Mouse (Mus musculus): ENCODE results near the gene Slc43a2.
"Not testable (repeated sequence)": the region's sequence is repeated elsewhere in the genome, so short reads cannot be mapped to it uniquely, and the experiment has no call there.

The Slc43a2 gene

DNA sequence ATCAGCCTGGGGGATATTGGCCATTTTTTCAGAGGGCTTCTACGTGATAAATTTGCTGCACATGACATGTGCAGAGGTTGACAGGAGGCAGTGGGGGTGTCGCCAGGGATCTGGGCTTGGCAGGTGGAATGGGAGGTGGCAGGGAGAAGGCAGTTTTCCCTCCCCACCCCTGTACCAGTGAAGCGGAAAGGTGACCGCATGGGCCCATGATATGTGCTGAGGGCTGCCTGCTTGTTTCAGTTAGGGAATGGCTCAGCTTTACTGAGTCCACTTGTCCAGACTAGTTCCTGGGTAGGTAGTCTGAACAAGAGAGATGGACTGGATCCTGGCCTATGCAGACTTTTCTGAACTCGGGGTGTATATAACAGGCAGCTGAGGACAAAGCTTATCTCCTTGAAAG is 19.8 kb downstream of the Slc43a2 start:
- no peak for DNase-seq (ENCODE audit: low spot score in 2 of 2)

GRCm38 (mm10) chr11:75551961-75552441 is 20.5 kb downstream of the Slc43a2 start:
- DNase-seq (ENCODE audit: low spot score in 2 of 2) = no peak

- no peak for DNase-seq (ENCODE audit: low spot score in 2 of 2)
Measured at GRCm38 (mm10) chr11:75552906-75553482, 21.5 kb downstream of the Slc43a2 start.

DNA sequence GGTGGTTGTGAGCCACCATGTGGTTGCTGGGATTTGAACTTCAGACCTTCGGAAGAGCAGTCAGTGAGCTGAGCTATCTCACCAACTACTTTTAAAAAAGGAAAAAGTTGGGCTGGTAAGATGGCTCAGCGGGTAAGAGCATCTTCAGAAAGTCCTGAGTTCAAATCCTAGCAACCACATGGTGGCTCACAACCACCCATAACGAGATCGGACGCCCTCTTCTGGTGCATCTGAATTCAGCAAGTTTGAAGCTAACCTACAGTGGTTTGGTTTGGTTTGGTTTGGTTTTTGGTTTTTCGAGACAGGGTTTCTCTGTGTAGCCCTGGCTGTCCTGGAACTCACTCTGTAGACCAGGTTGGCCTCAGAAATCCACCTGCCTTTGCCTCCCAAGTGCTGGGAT is 24.5 kb downstream of the Slc43a2 start:
- DNase-seq (ENCODE audit: low spot score in 2 of 2) = not testable (repeated sequence)

GRCm38 (mm10) chr11:75557142-75557541 is 25.6 kb downstream of the Slc43a2 start:
- DNase-seq (ENCODE audit: low spot score in 2 of 2) = no peak

GRCm38 (mm10) chr11:75558101-75558500 is 26.6 kb downstream of the Slc43a2 start:
- DNase-seq (ENCODE audit: low spot score in 2 of 2) = no peak

GRCm38 (mm10) chr11:75559870-75560504 is 28.5 kb downstream of the Slc43a2 start:
- DNase-seq (ENCODE audit: low spot score in 2 of 2) = no peak

- no peak for DNase-seq (ENCODE audit: low spot score in 2 of 2)
Measured at GRCm38 (mm10) chr11:75560530-75561409, 29.3 kb downstream of the Slc43a2 start.

DNA sequence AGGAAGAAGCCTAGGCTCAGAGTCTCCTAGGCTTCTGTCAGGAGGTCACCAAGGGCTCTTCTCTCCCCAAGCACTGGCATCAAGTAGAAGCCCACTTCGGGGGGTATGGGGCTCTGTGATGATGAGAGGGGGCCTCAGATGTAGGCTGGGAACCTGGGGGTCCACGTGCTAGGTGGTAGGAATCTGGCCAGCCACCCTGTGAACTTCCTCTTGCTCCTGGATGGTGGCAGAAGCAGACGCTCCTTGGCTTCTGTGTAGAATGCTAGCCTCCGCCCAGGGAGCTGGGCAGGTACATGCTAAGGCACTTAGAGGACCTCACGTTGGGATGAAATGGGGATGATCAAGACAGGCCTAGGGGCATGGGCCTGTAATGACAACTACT is 29.9 kb downstream of the Slc43a2 start:
- DNase-seq (ENCODE audit: low spot score in 2 of 2) = no peak

GRCm38 (mm10) chr11:75562840-75563239 is 31.3 kb downstream of the Slc43a2 start:
- no peak for DNase-seq (ENCODE audit: low spot score in 2 of 2)

DNA sequence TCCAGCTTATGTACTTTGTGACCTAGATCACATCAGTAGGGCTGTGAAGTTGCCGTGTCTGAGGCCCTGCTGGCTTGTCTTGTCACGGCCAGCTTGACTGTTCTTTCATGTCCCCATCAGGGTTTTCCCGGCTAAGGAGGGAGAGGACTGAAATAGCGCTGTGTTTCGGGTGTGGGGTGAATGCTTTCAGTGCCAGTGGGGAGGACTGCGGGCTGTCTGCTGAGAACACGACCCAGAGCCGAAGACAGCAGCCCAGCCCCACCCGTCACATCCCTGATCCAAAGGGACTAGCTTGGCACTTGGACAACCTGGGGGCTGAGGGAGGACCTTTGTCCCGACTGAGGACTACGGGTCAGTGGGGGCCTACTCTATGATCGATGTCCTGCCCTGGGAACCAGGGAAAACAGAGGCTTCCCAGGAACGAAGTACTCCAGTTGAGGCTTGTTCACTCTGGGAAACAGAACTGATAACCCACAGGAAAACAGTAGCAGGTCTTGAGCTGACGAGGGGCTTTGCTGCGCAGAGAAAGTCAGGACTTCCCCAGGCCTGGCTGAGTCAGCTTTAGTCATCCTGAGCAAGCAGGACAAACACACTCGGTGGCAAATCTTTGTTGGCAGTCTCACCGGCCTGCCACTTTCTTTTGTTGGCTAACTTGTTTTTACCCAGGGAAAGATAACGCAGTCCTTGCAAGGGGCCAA is 32.5 kb downstream of the Slc43a2 start:
- DNase-seq (ENCODE audit: low spot score in 2 of 2) = no peak

DNA sequence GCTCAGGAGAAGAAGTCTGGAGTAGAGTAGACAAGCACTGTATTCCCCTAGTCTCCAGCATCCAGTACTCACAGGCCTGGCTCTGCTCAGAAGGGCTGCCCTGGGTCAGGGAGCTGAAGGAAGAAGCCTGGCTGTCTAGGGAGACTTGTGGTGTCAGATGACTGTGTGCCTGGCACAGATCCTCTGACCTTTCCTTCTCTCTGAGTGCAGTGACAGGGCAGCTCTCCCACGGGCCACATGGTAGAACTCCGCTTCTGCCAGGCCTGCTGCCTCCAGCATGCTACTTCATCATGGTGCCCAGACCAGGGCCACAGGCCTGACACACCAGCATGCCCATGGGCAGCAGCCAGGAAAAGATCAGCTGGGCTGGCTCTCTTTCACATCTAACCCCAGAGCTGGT is 34.4 kb downstream of the Slc43a2 start:
- no peak for DNase-seq (ENCODE audit: low spot score in 2 of 2)

GRCm38 (mm10) chr11:75566276-75567196 is 35.0 kb downstream of the Slc43a2 start:
- no peak for DNase-seq (ENCODE audit: low spot score in 2 of 2)

- no peak for DNase-seq (ENCODE audit: low spot score in 2 of 2)
Measured at GRCm38 (mm10) chr11:75567346-75568114, 36.0 kb downstream of the Slc43a2 start.

DNA sequence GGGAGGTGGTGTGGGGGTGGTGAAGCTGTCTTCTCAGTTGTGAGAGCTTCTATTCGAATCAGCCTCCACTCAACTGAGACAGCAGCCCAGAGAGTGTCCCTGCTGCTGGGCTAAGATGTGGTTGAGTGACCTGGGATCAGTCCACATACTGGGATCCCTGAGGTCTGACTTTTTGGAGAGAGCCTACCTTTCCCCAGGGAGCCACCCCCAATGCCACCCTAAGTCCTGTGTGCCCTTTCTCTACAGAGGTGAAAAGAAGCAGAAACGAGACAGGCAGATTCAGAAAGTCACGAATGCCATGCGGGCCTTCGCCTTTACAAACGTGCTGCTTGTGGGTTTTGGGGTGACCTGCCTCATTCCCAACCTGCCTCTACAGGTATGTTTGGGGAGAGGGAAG is 36.6 kb downstream of the Slc43a2 start:
- no peak for DNase-seq (ENCODE audit: low spot score in 2 of 2)

DNA sequence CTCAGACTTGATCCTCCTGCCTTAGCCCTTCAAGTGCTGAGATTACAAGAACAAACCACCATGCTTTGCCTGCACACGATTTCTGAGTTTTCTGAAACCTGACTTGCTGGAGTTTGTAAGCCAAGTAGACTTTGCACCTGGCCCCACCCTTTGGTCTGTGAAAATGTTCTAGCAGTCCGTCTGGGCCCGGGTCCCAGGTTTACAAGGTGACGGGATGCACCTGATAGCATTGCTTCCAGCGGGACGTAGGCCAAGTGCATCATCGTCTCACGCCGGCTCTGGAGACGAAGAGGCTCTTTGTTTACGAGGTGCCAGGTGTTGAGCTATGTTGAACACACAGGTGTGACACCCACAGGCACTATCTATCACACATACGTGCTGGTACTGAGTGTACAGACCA is 37.5 kb downstream of the Slc43a2 start:
- no peak for DNase-seq (ENCODE audit: low spot score in 2 of 2)

DNA sequence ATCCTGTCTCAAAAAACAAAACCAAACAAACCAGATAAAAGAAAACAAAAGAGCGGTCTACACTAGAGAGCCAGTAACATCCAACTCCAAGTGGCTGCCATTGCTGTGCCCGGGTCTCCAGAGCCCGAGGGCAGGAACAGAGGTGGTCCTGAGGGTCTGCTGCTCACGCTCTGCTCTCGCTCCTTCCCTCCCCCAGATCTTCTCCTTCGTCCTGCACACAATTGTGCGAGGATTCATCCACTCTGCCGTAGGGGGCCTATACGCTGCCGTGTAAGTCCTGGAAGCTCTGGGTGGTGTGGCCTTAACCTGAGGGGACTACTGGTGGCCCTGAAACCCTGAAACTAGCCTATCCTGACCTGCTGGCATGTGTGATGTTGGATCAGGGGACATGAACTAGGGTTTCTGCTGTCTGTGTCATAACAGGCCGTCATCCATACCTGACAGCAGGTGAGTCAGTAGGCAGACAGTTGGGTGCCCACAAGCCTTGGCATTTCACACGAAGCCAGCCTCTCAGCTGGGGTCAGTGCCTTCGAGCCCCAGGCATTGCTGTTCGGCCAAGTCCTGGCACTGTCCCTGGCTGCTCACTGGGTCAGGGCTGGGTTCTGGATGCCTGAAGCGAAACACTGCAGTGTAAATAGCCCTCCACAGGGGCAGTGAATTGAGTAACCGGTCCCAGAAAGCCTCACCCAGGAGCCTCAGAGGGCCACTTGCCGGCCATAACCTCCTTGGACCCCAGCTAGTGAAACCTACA is 39.1 kb downstream of the Slc43a2 start:
- DNase-seq (ENCODE audit: low spot score in 2 of 2) = no peak

DNA sequence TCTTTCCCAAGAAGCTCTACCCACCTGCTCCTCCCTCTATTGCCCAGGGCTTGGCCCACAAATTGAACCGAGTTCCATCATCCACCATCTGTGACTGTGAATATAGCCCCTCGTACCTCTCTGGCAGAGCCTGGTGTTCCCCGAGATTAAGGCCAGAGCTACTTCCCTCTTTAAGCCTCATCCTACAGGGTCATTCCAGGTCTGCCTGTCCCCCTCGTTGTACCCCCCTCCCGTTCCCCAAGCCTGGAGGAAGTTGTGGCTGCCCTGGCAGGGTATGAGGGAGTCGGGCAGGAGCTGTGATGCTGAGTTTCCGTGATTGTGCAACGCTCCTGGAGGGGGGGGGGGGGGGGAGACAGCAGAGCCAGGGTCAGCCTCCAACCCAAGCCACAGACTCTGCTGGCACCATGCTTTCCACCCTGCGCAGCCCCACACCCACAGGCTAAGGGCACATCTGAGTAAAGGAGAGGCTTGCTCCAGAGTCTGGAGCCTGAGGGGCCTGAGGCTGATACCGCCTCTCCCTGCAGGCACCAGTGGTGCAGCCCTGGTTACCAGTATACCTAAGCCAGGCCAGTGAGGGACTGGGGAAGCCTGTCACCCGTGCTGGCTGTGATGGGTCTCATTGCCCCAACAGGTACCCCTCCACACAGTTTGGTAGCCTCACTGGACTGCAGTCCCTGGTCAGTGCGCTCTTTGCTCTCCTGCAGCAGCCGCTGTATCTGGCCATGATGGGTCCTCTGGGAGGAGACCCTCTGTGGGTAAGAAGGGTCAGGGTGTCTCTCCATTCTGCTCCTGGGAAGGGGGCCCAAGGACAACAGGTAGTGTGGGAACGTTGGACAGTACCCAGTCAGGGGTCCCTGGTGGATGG is 39.9 kb downstream of the Slc43a2 start:
- no peak for DNase-seq (ENCODE audit: low spot score in 2 of 2)
